Mouse (Mus musculus) cerebellum, postnatal 14 days (tissue): ENCODE results near the gene Cflar.
"Not testable (repeated sequence)": the region's sequence is repeated elsewhere in the genome, so short reads cannot be mapped to it uniquely, and the experiment has no call there.

Experiments
- DNase-seq, 2 experiments: peaks; one replicate each; pipeline ENCODE4 v3.0.0; 2021; ENCODE audit warnings: mixed read lengths in 2 of 2

The Cflar gene

GRCm38 (mm10) chr1:58727747-58728589 is 16.7 kb downstream of the Cflar start:
- peak; percentile 87 to 90 for DNase-seq

GRCm38 (mm10) chr1:58728590-58728868 is 17.2 kb downstream of the Cflar start:
- no peak for DNase-seq

GRCm38 (mm10) chr1:58733636-58734035 is 22.3 kb downstream of the Cflar start:
- no peak for DNase-seq

- DNase-seq, result no peak
These were observed 23.0 kb downstream of the Cflar start for GRCm38 (mm10) chr1:58734043-58734920.

GRCm38 (mm10) chr1:58735962-58736361 is 24.7 kb downstream of the Cflar start:
- no peak for DNase-seq

GRCm38 (mm10) chr1:58736968-58737367 is 25.7 kb downstream of the Cflar start:
- DNase-seq, result no peak

- peak; percentile 67 to 73 for DNase-seq
These were observed 28.2 kb downstream of the Cflar start for GRCm38 (mm10) chr1:58739529-58739928.

GRCm38 (mm10) chr1:58742571-58743021 is 31.3 kb downstream of the Cflar start:
- no peak for DNase-seq

GRCm38 (mm10) chr1:58743252-58743651 is 31.9 kb downstream of the Cflar start:
- no peak for DNase-seq

- no peak for DNase-seq
These were observed 33.3 kb downstream of the Cflar start for GRCm38 (mm10) chr1:58744645-58745044.

GRCm38 (mm10) chr1:58746880-58747279 is 35.6 kb downstream of the Cflar start:
- peak; percentile 78 to 79 for DNase-seq

GRCm38 (mm10) chr1:58759451-58759850 is 48.1 kb downstream of the Cflar start:
- no peak for DNase-seq

- no peak for DNase-seq
These were observed 49.3 kb downstream of the Cflar start for GRCm38 (mm10) chr1:58760581-58760980.

- not testable (repeated sequence) for DNase-seq
These were observed 50.3 kb downstream of the Cflar start for GRCm38 (mm10) chr1:58761391-58762275.

- no peak for DNase-seq
These were observed 51.3 kb downstream of the Cflar start for GRCm38 (mm10) chr1:58762576-58762975.

GRCm38 (mm10) chr1:58766446-58766845 is 55.1 kb downstream of the Cflar start:
- DNase-seq, result not testable (repeated sequence)

GRCm38 (mm10) chr1:58769136-58769535 is 57.8 kb downstream of the Cflar start:
- DNase-seq, result no peak

- DNase-seq, result no peak
These were observed 58.4 kb downstream of the Cflar start for GRCm38 (mm10) chr1:58769701-58770100.

- peak; percentile 70 to 75 for DNase-seq
These were observed 58.9 kb downstream of the Cflar start for GRCm38 (mm10) chr1:58770111-58770720.

GRCm38 (mm10) chr1:58772084-58772483 is 60.8 kb downstream of the Cflar start:
- no peak for DNase-seq

GRCm38 (mm10) chr1:58773280-58773679 is 62.0 kb downstream of the Cflar start:
- no peak for DNase-seq

GRCm38 (mm10) chr1:58773905-58774304 is 62.6 kb downstream of the Cflar start:
- DNase-seq, result no peak
